Mouse (Mus musculus) G1E (cell line): ENCODE results near the gene Sp2.

Experiments
- CTCF ChIP-seq: IDR thresholded peaks from 2 replicates; pipeline ENCODE4 v1.5.1; 2012; ENCODE audit warnings: low read depth, low read length, inconsistent platforms, mixed read lengths
- POLR2AphosphoS5 ChIP-seq: IDR thresholded peaks from 2 replicates; pipeline ENCODE4 v1.6.1; 2012; ENCODE audit warnings: low read depth, low read length, inconsistent platforms; ENCODE audit not compliant: insufficient replicate concordance

GRCm38 (mm10) chr11:96978401-96979246 is 4.1 kb downstream of the Sp2 start:
- no peak for TF ChIP-seq CTCF
- TF ChIP-seq POLR2AphosphoS5, result no peak
